Mouse (Mus musculus) thymus, postnatal 25 days (tissue): ENCODE data around the gene Robo1.

Experiments
- DNase-seq: peaks from one replicate; pipeline ENCODE4 v3.0.0; 2022

Robo1 gene

DNA sequence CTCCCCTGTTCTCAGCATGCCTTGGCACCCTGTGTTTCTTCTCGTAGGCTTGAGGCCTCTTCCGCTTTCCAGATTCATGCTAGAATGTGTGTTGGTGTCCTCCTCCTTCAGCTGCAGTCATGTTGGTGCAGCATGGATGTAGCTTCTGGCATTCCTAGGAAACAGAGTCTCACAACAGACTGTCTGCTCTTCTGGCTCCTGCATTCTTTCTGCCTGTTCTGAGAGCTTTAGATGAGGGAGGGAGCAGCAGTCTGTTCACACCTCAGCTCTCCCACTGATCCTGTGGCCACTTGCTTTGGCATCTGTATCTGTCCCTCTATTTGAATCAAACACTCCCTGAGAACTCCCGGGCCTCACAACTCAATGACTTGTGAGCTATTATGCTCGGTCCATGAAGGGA lies 707.9 kb downstream of the Robo1 start:
- no peak for DNase-seq

GRCm38 (mm10) chr16:73016801-73017200 lies 708.7 kb downstream of the Robo1 start:
- DNase-seq, result no peak

- no peak for DNase-seq
These were observed 716.2 kb downstream of the Robo1 start for GRCm38 (mm10) chr16:73024326-73024725.

GRCm38 (mm10) chr16:73027692-73028091 lies 719.6 kb downstream of the Robo1 start:
- DNase-seq, result no peak

DNA sequence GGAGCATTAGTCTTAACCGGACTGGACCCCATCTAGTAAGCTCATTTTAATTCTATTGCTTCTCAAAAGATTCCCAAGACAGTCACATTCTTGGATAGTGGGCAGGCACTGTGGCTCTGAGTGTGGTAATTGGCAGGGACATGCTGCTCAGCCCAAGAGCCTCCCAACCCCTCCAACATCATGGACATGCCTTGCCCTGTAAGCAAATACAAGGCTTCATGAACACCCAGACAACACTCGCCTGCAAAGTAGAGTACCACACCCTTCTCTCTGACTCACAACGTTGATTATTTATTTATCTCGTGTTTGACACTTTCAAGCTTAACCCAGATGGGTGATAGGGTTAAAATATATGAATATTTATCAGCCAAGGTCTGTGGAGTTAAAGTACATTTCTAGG lies 722.9 kb downstream of the Robo1 start:
- DNase-seq, result no peak

DNA sequence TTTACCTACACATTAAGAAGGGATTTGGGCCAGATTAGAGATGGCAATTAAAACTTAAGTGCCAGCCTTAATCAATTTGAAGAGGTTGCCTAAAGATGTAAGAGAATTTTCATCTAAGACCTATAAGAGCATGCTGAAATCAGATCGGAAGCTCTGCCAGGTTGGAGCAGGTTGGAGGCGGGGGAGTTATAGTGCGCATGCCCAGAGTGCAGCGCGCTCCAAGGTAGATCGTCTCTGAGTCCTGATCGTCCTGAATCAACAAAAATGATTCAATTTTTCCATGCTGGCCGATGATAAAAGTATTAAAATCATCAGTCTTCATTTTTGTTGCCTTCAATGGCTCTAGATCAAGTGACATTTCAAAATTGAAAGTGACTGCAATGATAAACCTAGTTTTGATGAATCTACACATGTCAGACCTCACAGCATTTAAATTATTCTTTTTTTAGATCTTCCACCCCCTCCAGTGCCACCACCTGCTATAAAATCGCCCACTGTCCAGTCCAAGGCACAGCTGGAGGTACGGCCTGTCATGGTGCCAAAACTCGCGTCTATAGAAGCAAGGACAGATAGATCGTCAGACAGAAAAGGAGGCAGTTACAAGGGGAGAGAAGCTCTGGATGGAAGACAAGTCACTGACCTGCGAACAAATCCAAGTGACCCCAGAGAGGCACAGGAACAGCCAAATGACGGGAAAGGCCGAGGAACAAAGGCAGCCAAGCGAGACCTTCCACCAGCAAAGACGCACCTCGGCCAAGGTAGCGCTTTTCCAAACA lies 727.3 kb downstream of the Robo1 start:
- DNase-seq, result no peak

DNA sequence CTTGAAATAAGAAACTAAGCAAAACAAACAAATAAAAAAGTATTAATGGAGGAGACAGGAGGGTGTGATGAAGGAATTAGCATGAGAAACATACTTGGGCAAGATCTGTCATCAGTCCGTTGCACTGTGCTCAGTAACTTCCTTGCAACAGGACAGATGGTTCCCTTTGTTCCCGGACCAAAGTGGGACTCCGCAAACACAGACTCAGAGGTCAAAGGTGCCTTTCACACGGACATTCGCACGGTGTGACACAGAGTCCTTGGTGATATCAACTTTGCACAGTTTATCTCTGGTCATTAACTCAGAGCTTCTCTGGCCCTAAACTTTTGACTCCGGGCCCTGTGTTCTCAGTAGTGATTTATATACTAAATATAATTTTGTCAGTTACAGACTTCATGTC lies 730.4 kb downstream of the Robo1 start:
- no peak for DNase-seq

GRCm38 (mm10) chr16:73062461-73062860 lies 754.4 kb downstream of the Robo1 start:
- no peak for DNase-seq

DNA sequence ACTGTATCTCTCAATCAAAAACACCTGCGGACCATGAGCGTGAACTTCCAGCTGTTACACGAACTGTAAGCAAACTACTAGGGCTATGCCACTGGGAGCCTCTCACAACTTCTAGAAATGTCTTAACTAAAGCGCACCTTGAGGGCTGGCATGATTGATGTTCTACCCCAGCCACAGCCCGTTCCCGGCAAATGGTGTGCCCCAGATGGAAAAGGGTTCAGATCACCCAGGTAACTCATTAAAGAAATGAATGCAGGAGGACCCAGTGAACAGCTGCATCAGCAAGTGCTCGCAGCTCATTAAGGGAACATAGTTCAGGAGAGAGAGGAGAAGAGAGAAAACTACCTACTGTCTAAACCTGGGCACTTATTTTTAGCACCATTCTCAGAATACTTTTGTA lies 759.7 kb downstream of the Robo1 start:
- DNase-seq, result no peak

- no peak for DNase-seq
These were observed 763.9 kb downstream of the Robo1 start for GRCm38 (mm10) chr16:73072047-73072446.

DNA sequence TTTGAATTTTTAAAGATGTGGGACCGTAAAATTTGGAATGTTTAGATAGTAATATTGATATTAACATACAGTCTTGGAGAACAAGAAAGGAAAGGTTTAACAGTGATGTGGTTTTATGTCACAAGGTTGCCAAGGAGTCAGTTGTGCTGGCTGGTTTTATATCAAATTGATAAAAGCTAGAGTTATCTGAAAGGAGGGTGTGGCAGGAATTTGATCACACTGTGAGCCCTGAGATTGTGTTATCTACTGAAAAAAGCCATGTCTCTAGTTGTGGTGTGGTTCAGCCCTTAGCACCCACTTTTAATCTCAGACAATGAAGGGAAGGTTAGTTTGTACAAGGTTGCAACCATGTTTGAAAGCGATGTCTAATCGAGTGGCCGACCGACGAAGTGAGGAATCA lies 764.8 kb downstream of the Robo1 start:
- DNase-seq, result no peak

- no peak for DNase-seq
These were observed 774.3 kb downstream of the Robo1 start for GRCm38 (mm10) chr16:73082420-73082819.

DNA sequence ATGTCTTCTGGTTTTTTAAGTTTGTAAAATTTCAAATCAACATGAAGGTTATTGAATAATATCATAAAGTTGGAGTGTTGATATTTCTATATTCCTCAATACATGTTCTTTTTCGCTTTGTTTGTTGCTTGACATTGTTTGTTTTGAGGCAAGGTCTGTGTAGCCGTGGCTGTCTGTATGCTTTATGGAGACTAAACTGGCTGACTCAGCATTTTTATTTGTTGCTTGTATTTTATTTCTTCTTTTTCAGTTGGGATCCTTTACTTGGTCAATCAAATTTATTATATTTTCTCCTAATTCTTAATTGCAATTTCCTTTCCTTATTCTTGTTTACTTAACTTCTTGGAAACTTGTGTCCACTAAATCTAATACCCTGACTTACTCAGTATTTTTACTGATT lies 775.0 kb downstream of the Robo1 start:
- DNase-seq, result no peak
